Mouse (Mus musculus) forebrain, embryonic 12.5 days (tissue): ENCODE measurements around the gene Slc17a7. TPM values are rescaled to one million over a fixed set of nuclear protein-coding genes. Genes with fewer than 3 reads are reported as not detected.
"Not testable (repeated sequence)": the region's sequence is repeated elsewhere in the genome, so short reads cannot be mapped to it uniquely, and the experiment has no call there.

Experiments used
- ATAC-seq: fragments of 200-750 bp; cut with Nextera tagmentation; 2 replicates; pipeline ENCODE4 v1.8.0; 2017; ENCODE audit warnings: moderate TSS enrichment; ENCODE audit not compliant: low FRiP score
- H3K27ac ChIP-seq: fragments of 300-500 bp; sonication (generic); 2 replicates; pipeline ENCODE4 v1.5.1; 2016; ENCODE audit warnings: mild to moderate bottlenecking
- H3K27me3 ChIP-seq: fragments of 300-500 bp; sonication (generic); 2 replicates; pipeline ENCODE4 v1.6.1; 2016; ENCODE audit warnings: mild to moderate bottlenecking
- H3K36me3 ChIP-seq: fragments of 300-500 bp; sonication (generic); replicated peaks from 2 replicates; pipeline ENCODE4 v1.6.1; 2016; ENCODE audit warnings: mild to moderate bottlenecking
- H3K4me1 ChIP-seq: fragments of 300-500 bp; sonication (generic); 2 replicates; pipeline ENCODE4 v1.6.1; 2016
- H3K4me2 ChIP-seq: fragments of 300-500 bp; sonication (generic); 2 replicates; pipeline ENCODE4 v1.6.1; 2016; ENCODE audit warnings: mild to moderate bottlenecking, moderate library complexity
- H3K4me3 ChIP-seq: fragments of 300-500 bp; sonication (generic); replicated peaks from 2 replicates; pipeline ENCODE4 v1.5.1; 2016; ENCODE audit warnings: mild to moderate bottlenecking
- H3K9ac ChIP-seq: fragments of 300-500 bp; sonication (generic); 2 replicates; pipeline ENCODE4 v1.6.1; 2016; ENCODE audit warnings: mild to moderate bottlenecking
- H3K9me3 ChIP-seq: fragments of 300-500 bp; sonication (generic); 2 replicates; pipeline ENCODE4 v1.6.1; 2016
- WGBS: fragments of 180-500 bp; shearing (Covaris S2); methylation state at CpG from one replicate; pipeline ENCODE4 v1.1.7; 2016; 5-methylcytosine and 5-hydroxymethylcytosine counted together
- polyA plus RNA-seq: library from polyadenylated mRNA; unstranded; fragments of >200 nt; fragmentation: Nextera tagmentation; extraction: Ambion mirVana; gene quantifications from 2 replicates; pipeline ENCODE4 v1.2.1, GENCODE M21; 2016

Gene Slc17a7
- polyA plus RNA-seq, 1 experiment from 2014 or later: 7.9 TPM

- 35% methylated on average over 6 of the region's 6 CpGs for WGBS
- Histone ChIP-seq H3K9me3 (no peaks in the 10 kb centered on the region), H3K27ac (no peak overlapping the region), H3K4me2 (no peak overlapping the region), H3K4me3 (no peak overlapping the region), H3K4me1 (peaks cover 23% of the 10 kb centered on the region), H3K9ac (no peak overlapping the region), H3K36me3 (peaks cover 13% of the 10 kb centered on the region), H3K27me3 (no peaks in the 10 kb centered on the region)
- ATAC-seq: no peak
Measured at GRCm38 (mm10) chr7:45149545-45149944, 14.2 kb upstream of the Slc17a7 start.

DNA sequence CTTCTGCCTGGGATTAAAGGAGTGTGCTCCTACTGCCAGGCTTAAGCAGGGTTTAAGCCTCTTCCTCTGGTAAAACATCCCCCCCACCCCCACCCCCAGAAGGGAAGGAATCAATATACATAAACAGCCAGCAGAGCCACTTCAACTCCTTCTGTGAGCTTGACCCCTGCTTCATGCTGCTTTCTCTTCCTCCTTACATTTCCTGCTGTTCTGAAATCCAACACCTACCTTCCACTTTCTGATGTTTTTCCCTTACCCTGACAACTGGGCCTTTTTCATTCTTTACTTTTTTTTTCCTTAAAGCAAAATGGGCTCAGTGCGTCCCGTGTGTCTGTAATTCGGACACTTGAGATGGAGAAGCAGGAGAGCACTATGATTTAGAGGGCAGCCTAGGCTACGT is 13.4 kb upstream of the Slc17a7 start:
- Histone ChIP-seq H3K36me3 (peaks cover 9% of the 10 kb centered on the region; the same call in 1 of the 2 replicates), H3K4me1 (peaks cover 30% of the 10 kb centered on the region), H3K9me3 (no peaks in the 10 kb centered on the region), H3K4me3 (no peak overlapping the region), H3K27ac (no peak overlapping the region), H3K27me3 (no peaks in the 10 kb centered on the region), H3K9ac (no peak overlapping the region), H3K4me2 (no peak overlapping the region)
- 69% methylated on average over 4 of the region's 4 CpGs for WGBS
- no peak for ATAC-seq

GRCm38 (mm10) chr7:45151303-45151702 is 12.4 kb upstream of the Slc17a7 start:
- no peak overlapping the region for H3K27ac ChIP-seq
- no peaks in the 10 kb centered on the region for H3K9me3 ChIP-seq
- H3K27me3 ChIP-seq: no peaks in the 10 kb centered on the region
- 58% methylated on average over 11 of the region's 11 CpGs for WGBS
- 0 out of 2 replicates have a peak, but pooled peaks cover 4% of the 10 kb centered on the region for H3K36me3 ChIP-seq
- H3K4me3 ChIP-seq: no peak overlapping the region
- H3K9ac ChIP-seq: no peak overlapping the region
- H3K4me1 ChIP-seq: peaks cover 33% of the 10 kb centered on the region
- no peak overlapping the region for H3K4me2 ChIP-seq
- ATAC-seq: no peak

DNA sequence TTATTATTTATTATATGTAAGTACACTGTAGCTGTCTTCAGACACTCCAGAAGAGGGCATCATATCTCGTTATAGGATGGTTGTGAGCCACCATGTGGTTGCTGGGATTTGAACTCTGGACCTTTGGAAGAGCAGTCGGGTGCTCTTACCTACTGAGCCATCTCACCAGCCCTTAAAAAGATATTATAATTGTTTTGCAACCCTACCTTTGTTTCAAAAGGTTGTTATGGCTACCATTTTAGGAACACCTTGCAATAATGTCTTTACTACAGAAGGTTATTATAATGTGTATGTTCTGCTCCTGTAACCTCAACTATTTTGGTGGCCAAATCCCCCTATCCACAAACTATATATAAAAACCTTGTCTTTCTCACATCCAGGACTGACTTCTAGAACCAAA is 10.7 kb upstream of the Slc17a7 start:
- not testable (repeated sequence) for H3K9ac ChIP-seq, H3K27me3 ChIP-seq, ATAC-seq, H3K4me3 ChIP-seq, H3K9me3 ChIP-seq, H3K36me3 ChIP-seq, H3K27ac ChIP-seq
- Histone ChIP-seq H3K4me2 (peak overlapping the region; percentile 81; the same call in 1 of the 2 replicates), H3K4me1 (peaks cover 33% of the 10 kb centered on the region)
- 88% methylated on average over 2 of the region's 2 CpGs for WGBS

- ATAC-seq: peak; percentile 9; the same call in 1 of the 2 replicates
- no peaks in the 10 kb centered on the region for H3K9me3 ChIP-seq
- WGBS: 4% methylated on average over 5 of the region's 5 CpGs
Measured at GRCm38 (mm10) chr7:45153586-45153985, 10.2 kb upstream of the Slc17a7 start.

DNA sequence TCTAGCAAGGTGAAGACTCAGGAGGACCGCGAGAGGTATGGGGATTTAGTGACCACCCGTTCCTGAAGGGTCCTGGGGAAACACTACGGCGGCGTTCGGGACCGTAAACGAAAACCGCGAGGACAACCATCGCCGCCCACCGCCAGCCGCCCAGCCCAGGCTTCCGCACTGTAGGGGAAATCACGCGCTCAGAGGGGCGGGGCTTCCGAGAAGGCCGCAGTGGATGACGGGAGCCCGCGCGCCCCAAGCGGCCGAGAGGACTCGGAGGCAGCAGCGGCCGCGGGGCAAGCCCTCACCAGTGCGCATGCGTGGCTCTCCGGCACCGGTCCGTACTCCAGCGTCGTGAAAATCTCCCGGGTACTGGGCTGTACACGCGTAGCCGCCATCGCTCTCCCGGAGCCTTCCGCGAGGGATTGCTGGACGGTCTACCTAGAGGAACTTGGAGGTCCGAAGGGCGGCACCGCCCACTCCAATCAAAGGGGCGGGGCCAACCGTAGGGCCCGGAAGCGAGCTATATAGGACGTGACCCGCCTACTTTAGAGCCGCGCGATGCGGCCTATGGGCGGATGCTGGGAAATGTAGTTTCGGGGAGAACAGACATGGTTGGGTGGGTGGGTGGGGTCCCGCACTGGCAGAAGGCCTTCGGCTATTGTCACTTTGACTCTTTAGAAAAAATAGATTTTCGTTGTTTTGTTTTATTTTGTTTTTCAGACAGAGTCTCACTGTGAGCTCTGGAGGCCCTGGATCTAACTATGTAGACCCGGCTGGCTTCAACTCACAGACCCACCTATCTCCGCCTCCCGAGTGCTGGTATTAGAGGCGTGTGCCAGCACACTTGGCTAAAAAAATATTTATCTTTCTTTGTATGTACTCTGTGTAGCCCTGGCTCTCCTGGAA is 9.4 kb upstream of the Slc17a7 start, which contains the start of the genes Pih1d1 and Aldh16a1:
TSS of gene Pih1d1 (plus strand) at position 208 of the 897 bp plus-strand sequence.
TSS of gene Aldh16a1 (minus strand) at position 489 of the 897 bp plus-strand sequence.
- Histone ChIP-seq H3K4me1 (peaks cover 33% of the 10 kb centered on the region), H3K9me3 (no peaks in the 10 kb centered on the region), H3K4me2 (peak within 1 kb of the TSS; percentile 81), H3K36me3 (peaks cover 18% of the 10 kb centered on the region), H3K4me3 (peak within 1 kb of the TSS; percentile 68), H3K9ac (peak within 1 kb of the TSS; percentile 78), H3K27me3 (no peaks in the 10 kb centered on the region), H3K27ac (peak within 1 kb of the TSS; percentile 92)
- peak; percentile 96 for ATAC-seq
- WGBS: 6% methylated on average over 68 of the region's 69 CpGs

More at GRCm38 (mm10) chr7:45153586-45153985, 10.2 kb upstream of the Slc17a7 start:
- Histone ChIP-seq H3K9ac (peak overlapping the region; percentile 78), H3K36me3 (peaks cover 11% of the 10 kb centered on the region), H3K4me2 (peak overlapping the region; percentile 81), H3K4me1 (peaks cover 33% of the 10 kb centered on the region), H3K27me3 (no peaks in the 10 kb centered on the region), H3K4me3 (peak overlapping the region; percentile 68), H3K27ac (peak overlapping the region; percentile 92)

GRCm38 (mm10) chr7:45154993-45155514 is 8.7 kb upstream of the Slc17a7 start:
- Histone ChIP-seq H3K27me3 (no peaks in the 10 kb centered on the region), H3K27ac (0 out of 2 replicates have a peak overlapping the region, but pooled peaks have one; percentile 92), H3K4me1 (peaks cover 28% of the 10 kb centered on the region), H3K9me3 (no peaks in the 10 kb centered on the region), H3K4me3 (peak overlapping the region; percentile 68), H3K9ac (no peak overlapping the region; the same call in 1 of the 2 replicates), H3K4me2 (peak overlapping the region; percentile 81), H3K36me3 (peaks cover 25% of the 10 kb centered on the region)
- ATAC-seq: peak; percentile 10; the same call in 1 of the 2 replicates
- 81% methylated on average over 12 of the region's 12 CpGs for WGBS

DNA sequence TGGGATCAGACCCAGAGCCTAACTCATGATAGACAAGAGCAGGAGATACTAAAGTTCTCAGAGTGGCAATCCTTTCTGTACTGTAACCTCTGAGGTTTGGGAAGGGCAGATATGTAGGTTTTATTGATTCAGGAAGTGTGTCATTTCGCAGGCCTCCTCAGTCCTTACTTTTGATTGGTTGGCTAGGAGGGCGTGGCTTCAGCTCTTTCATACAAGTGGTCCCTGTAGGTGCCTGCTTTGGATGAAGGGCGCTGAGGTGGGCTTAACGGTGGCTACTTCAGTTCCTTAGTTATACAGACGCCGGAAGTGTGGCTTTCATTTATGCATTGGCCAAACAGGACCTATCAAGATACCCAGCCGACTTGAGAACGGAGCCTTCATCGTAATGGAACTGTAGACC is 8.2 kb upstream of the Slc17a7 start:
- H3K4me3 ChIP-seq: no peak overlapping the region
- no peak overlapping the region for H3K27ac ChIP-seq
- peaks cover 31% of the 10 kb centered on the region for H3K36me3 ChIP-seq
- H3K27me3 ChIP-seq: no peaks in the 10 kb centered on the region
- 84% methylated on average over 9 of the region's 9 CpGs for WGBS
- no peak for ATAC-seq
- no peak overlapping the region for H3K9ac ChIP-seq
- H3K4me1 ChIP-seq: peaks cover 25% of the 10 kb centered on the region
- no peaks in the 10 kb centered on the region for H3K9me3 ChIP-seq
- H3K4me2 ChIP-seq: peak overlapping the region; percentile 81; the same call in 1 of the 2 replicates

- Histone ChIP-seq H3K9me3 (no peaks in the 10 kb centered on the region), H3K9ac (no peak overlapping the region), H3K4me3 (no peak overlapping the region), H3K4me2 (no peak overlapping the region), H3K27me3 (no peaks in the 10 kb centered on the region), H3K27ac (no peak overlapping the region), H3K4me1 (peaks cover 19% of the 10 kb centered on the region), H3K36me3 (peaks cover 31% of the 10 kb centered on the region)
- 95% methylated on average over 15 of the region's 15 CpGs for WGBS
- ATAC-seq: no peak
Measured at GRCm38 (mm10) chr7:45156206-45156605, 7.5 kb upstream of the Slc17a7 start.

GRCm38 (mm10) chr7:45157459-45157858 is 6.3 kb upstream of the Slc17a7 start:
- Histone ChIP-seq H3K9ac (no peak overlapping the region), H3K36me3 (peaks cover 31% of the 10 kb centered on the region), H3K9me3 (no peaks in the 10 kb centered on the region), H3K4me3 (no peak overlapping the region), H3K27me3 (peaks cover 1% of the 10 kb centered on the region; the same call in 1 of the 2 replicates), H3K4me2 (no peak overlapping the region), H3K27ac (no peak overlapping the region), H3K4me1 (peaks cover 24% of the 10 kb centered on the region)
- ATAC-seq: no peak
- 89% methylated on average over 14 of the region's 14 CpGs for WGBS

DNA sequence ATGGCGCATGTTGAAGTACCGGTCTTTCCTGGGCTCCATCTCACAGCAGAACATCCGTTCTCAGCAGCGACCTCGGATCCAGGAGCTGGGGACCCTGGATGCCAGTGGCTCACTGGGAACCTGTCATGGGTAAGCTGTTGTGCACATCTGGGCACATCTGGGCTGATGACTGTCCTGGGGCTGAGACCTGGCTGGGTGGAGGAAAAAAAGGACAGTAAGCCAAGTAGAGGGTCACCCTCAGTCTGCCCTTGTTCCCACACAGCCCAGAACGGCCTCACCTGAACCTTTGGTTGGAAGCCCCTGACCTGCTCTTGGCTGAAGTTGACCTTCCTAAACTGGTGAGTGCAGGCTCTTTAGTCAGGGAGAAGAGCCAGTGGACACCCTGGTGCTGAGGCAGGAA is 4.8 kb upstream of the Slc17a7 start:
- Histone ChIP-seq H3K9me3 (no peaks in the 10 kb centered on the region), H3K27ac (no peak overlapping the region), H3K9ac (no peak overlapping the region), H3K36me3 (peaks cover 31% of the 10 kb centered on the region), H3K4me3 (no peak overlapping the region), H3K27me3 (peaks cover 16% of the 10 kb centered on the region), H3K4me2 (no peak overlapping the region), H3K4me1 (peaks cover 26% of the 10 kb centered on the region)
- 93% methylated on average over 6 of the region's 6 CpGs for WGBS
- ATAC-seq: no peak

- H3K36me3 ChIP-seq: peaks cover 31% of the 10 kb centered on the region
- WGBS: 97% methylated on average over 6 of the region's 6 CpGs
- no peak overlapping the region for H3K4me3 ChIP-seq
- ATAC-seq: no peak
- H3K4me2 ChIP-seq: no peak overlapping the region
- H3K27ac ChIP-seq: no peak overlapping the region
- H3K9ac ChIP-seq: no peak overlapping the region
- peaks cover 30% of the 10 kb centered on the region for H3K27me3 ChIP-seq
- peaks cover 22% of the 10 kb centered on the region for H3K4me1 ChIP-seq
- no peaks in the 10 kb centered on the region for H3K9me3 ChIP-seq
Measured at GRCm38 (mm10) chr7:45160316-45160800, 3.4 kb upstream of the Slc17a7 start.
